Comparison of ENCODE assay signal across 11 mouse cellular contexts in genomic region chr4:128887641-128888091, GRCm38 (mm10). TPM values are rescaled to one million over a fixed set of nuclear protein-coding genes. Genes with fewer than 3 reads are reported as not detected.
A peak's percentile ranks its signal among the peaks of the same experiment; 100 is the strongest.
DNase-seq lines count a peak whose midpoint lies in the region; ATAC-seq lines count a peak whose summit lies in the region.
"Had no signal": no experiment of that assay in that cellular context is flagged by ENCODE, and none has a peak within 500 bp of the region (broad histone marks: within the 10 kb centered on the region; RNA-seq: fewer than 3 reads in every experiment).

No protein-coding gene starts in this region.

- peak; percentile 66 for DNase-seq in adrenal gland, adult 8-10 months
- DNase-seq in adrenal gland, adult 18-20 months (ENCODE audit: low spot score in 2 of 2): no peak
- no peak for DNase-seq in midbrain, embryonic 11.5 days (ENCODE audit: low spot score, missing footprints)
- DNase-seq in embryonic facial prominence, embryonic 10.5 days (ENCODE audit: low spot score): no peak
- no peak for DNase-seq in testis, postnatal 10 days (ENCODE audit: low spot score)
- no peak for DNase-seq in left cerebral cortex, postnatal 14 days (ENCODE audit: low spot score in 2 of 2)
- DNase-seq: gastrocnemius, postnatal 25 days had no signal

- WGBS in midbrain, embryonic 16.5 days: 34% methylated on average over 9 of the region's 9 CpGs
- WGBS in midbrain, embryonic 11.5 days: 54% methylated on average over 9 of the region's 9 CpGs
- WGBS in embryonic facial prominence, embryonic 10.5 days: 64% methylated on average over 9 of the region's 9 CpGs
- 35% methylated on average over 9 of the region's 9 CpGs for WGBS in neural tube, embryonic 13.5 days

- H3K27ac ChIP-seq in midbrain, embryonic 16.5 days (ENCODE audit: low read length): no peak overlapping the region
- H3K27ac ChIP-seq in midbrain, embryonic 11.5 days (ENCODE audit: low read depth, low read length): no peak overlapping the region
- 0 out of 2 replicates have a peak overlapping the region, but pooled peaks have one; percentile 11 for H3K27ac ChIP-seq in embryonic facial prominence, embryonic 10.5 days (replicated peaks)
- H3K27ac ChIP-seq in neural tube, embryonic 13.5 days (replicated peaks): peak overlapping the region; percentile 80
- H3K27ac ChIP-seq: liver, embryonic 12.5 days; macrophage had no signal

- H3K4me1 ChIP-seq in midbrain, embryonic 16.5 days (ENCODE audit: control insufficient read depth, insufficient read depth, low read length): peaks cover 45% of the 10 kb centered on the region
- H3K4me1 ChIP-seq in midbrain, embryonic 11.5 days (ENCODE audit: control insufficient read depth, insufficient read depth, low read length): peaks cover 10% of the 10 kb centered on the region
- peaks cover 80% of the 10 kb centered on the region for H3K4me1 ChIP-seq in embryonic facial prominence, embryonic 10.5 days
- H3K4me1 ChIP-seq in neural tube, embryonic 13.5 days (replicated peaks): peaks cover 85% of the 10 kb centered on the region

- peak overlapping the region; percentile 42; the same call in 1 of the 2 replicates for H3K9ac ChIP-seq in midbrain, embryonic 16.5 days (ENCODE audit: low read depth, low read length)
- H3K9ac ChIP-seq in midbrain, embryonic 11.5 days (ENCODE audit: low read length): no peak overlapping the region
- peak overlapping the region; percentile 10; the same call in 1 of the 2 replicates for H3K9ac ChIP-seq in neural tube, embryonic 13.5 days
- H3K9ac ChIP-seq: liver, embryonic 12.5 days had no signal

- H3K4me3 ChIP-seq in midbrain, embryonic 16.5 days (ENCODE audit: low read depth, low read length): no peak overlapping the region
- no peak overlapping the region for H3K4me3 ChIP-seq in midbrain, embryonic 11.5 days (ENCODE audit: low read depth, low read length)
- H3K4me3 ChIP-seq in embryonic facial prominence, embryonic 10.5 days: no peak overlapping the region
- no peak overlapping the region for H3K4me3 ChIP-seq in neural tube, embryonic 13.5 days
- H3K4me3 ChIP-seq: liver, embryonic 12.5 days had no signal

- no peaks in the 10 kb centered on the region for H3K9me3 ChIP-seq in midbrain, embryonic 16.5 days (replicated peaks; ENCODE audit: control insufficient read depth, low read length, poor library complexity, severe bottlenecking)
- H3K9me3 ChIP-seq in midbrain, embryonic 11.5 days (ENCODE audit: control insufficient read depth, low read length): no peaks in the 10 kb centered on the region
- H3K9me3 ChIP-seq in embryonic facial prominence, embryonic 10.5 days: no peaks in the 10 kb centered on the region
- H3K9me3 ChIP-seq in neural tube, embryonic 13.5 days: no peaks in the 10 kb centered on the region
- H3K9me3 ChIP-seq: liver, embryonic 12.5 days had no signal

- H3K36me3 ChIP-seq in midbrain, embryonic 16.5 days (ENCODE audit: control insufficient read depth, insufficient read depth, low read length): no peaks in the 10 kb centered on the region
- H3K36me3 ChIP-seq in midbrain, embryonic 11.5 days (ENCODE audit: control insufficient read depth, insufficient read depth, low read length): no peaks in the 10 kb centered on the region
- peaks cover 41% of the 10 kb centered on the region for H3K36me3 ChIP-seq in embryonic facial prominence, embryonic 10.5 days (replicated peaks)
- H3K36me3 ChIP-seq in neural tube, embryonic 13.5 days: peaks cover 11% of the 10 kb centered on the region; the same call in 1 of the 2 replicates
- H3K36me3 ChIP-seq: liver, embryonic 12.5 days had no signal

- H3K27me3 ChIP-seq in midbrain, embryonic 16.5 days (ENCODE audit: control insufficient read depth, insufficient read depth, low read depth, low read length): no peaks in the 10 kb centered on the region
- no peaks in the 10 kb centered on the region for H3K27me3 ChIP-seq in midbrain, embryonic 11.5 days (ENCODE audit: control insufficient read depth, insufficient read depth, low read length)
- peaks cover 26% of the 10 kb centered on the region for H3K27me3 ChIP-seq in embryonic facial prominence, embryonic 10.5 days (replicated peaks; ENCODE audit: low read depth, poor library complexity, severe bottlenecking)
- no peaks in the 10 kb centered on the region for H3K27me3 ChIP-seq in neural tube, embryonic 13.5 days

- intact Hi-C loops in left cerebral cortex, postnatal 14 days (cut with DNase I): no loop called here

- ATAC-seq in midbrain, embryonic 16.5 days: no peak
- no peak for ATAC-seq in midbrain, embryonic 11.5 days (ENCODE audit: low FRiP score)
- ATAC-seq in neural tube, embryonic 13.5 days (ENCODE audit: low read depth): no peak
- ATAC-seq: liver, embryonic 12.5 days had no signal

- H3K4me2 ChIP-seq in midbrain, embryonic 16.5 days (ENCODE audit: low read length): no peak overlapping the region
- H3K4me2 ChIP-seq in midbrain, embryonic 11.5 days: no peak overlapping the region
- H3K4me2 ChIP-seq in neural tube, embryonic 13.5 days: peak overlapping the region; percentile 35
- H3K4me2 ChIP-seq: liver, embryonic 12.5 days had no signal

RNA-seq across cellular contexts. Expression of gene Trim62, which starts 4.3 kb away (rescaled TPM):
- total RNA-seq in adrenal gland, adult 8-10 months (2022): 10 to 100 TPM in 3 of 4 experiments, 1 to 10 TPM in 1; 9.0 to 14.6 (median 11.1) TPM
- total RNA-seq in adrenal gland, adult 18-20 months (2021): 1 to 10 TPM; 4.5 to 8.8 TPM
- 17.6 and 18.5 TPM in 2 replicates for polyA plus RNA-seq in midbrain, embryonic 16.5 days (2015; fragmentation: Nextera tagmentation; extraction: Ambion mirVana)
- 8.3 and 10.3 TPM in 2 replicates for polyA plus RNA-seq in midbrain, embryonic 11.5 days (2014; fragmentation: Nextera tagmentation; extraction: Ambion mirVana)
- polyA plus RNA-seq in embryonic facial prominence, embryonic 10.5 days (2016; fragmentation: Nextera tagmentation; extraction: Ambion mirVana): 10.6 and 11.9 TPM in 2 replicates
- 21.4 and 23.4 TPM in 2 replicates for polyA plus RNA-seq in neural tube, embryonic 13.5 days (2015; fragmentation: Nextera tagmentation; extraction: Ambion mirVana)
- total RNA-seq in left cerebral cortex, postnatal 14 days (2021): 10 to 100 TPM; 18.1 to 23.0 TPM

Comparison
In these comparisons a context has a peak if more than half of its experiments do, and no peak if none do; other contexts are left out.
1. H3K27ac ChIP-seq: peak in embryonic facial prominence, embryonic 10.5 days (single experiment) and neural tube, embryonic 13.5 days (single experiment); none in midbrain, embryonic 16.5 days (single experiment) and midbrain, embryonic 11.5 days (single experiment).